Mouse (Mus musculus) heart, adult 2 months (tissue): ENCODE data around the gene Foxp1. TPM values are rescaled to one million over a fixed set of nuclear protein-coding genes. Genes with fewer than 3 reads are reported as not detected.

ENCODE experiments used
- DNase-seq, 2 experiments: peaks; one replicate each; pipeline ENCODE4 v3.0.0; 2021
- H3K27ac ChIP-seq: fragments of 200-600 bp; 2 replicates; pipeline ENCODE4 v1.8.1; 2022
- H3K27me3 ChIP-seq: fragments of 200-500 bp; 2 replicates; pipeline ENCODE4 v1.6.1; 2012; ENCODE audit warnings: mild to moderate bottlenecking, low read length, inconsistent platforms, mixed read lengths; ENCODE audit not compliant: control insufficient read depth, insufficient read depth
- H3K36me3 ChIP-seq: fragments of 200-500 bp; 2 replicates; pipeline ENCODE4 v1.6.1; 2012; ENCODE audit warnings: low read length, inconsistent platforms; ENCODE audit not compliant: control insufficient read depth, insufficient read depth
- H3K4me1 ChIP-seq: fragments of 200-500 bp; 2 replicates; pipeline ENCODE4 v1.6.1; 2011; ENCODE audit warnings: low read length; ENCODE audit not compliant: control insufficient read depth, insufficient read depth
- H3K4me3 ChIP-seq: fragments of 200-600 bp; 2 replicates; pipeline ENCODE4 v1.8.1; 2022
- H3K79me2 ChIP-seq: fragments of 200-500 bp; replicated peaks from 2 replicates; pipeline ENCODE4 v1.6.1; 2012; ENCODE audit warnings: mild to moderate bottlenecking, inconsistent platforms, low read length, moderate library complexity, mixed read lengths; ENCODE audit not compliant: control insufficient read depth, insufficient read depth
- H3K9ac ChIP-seq: fragments of 200-500 bp; 2 replicates; pipeline ENCODE4 v1.6.1; 2012; ENCODE audit warnings: low read depth, mild to moderate bottlenecking, control low read depth, inconsistent platforms, low read length, mixed read lengths
- CTCF ChIP-seq: fragments of 200-600 bp; IDR thresholded peaks from 2 replicates; pipeline ENCODE4 v1.8.1; 2022; ENCODE audit warnings: antibody characterized with exemption, mild to moderate bottlenecking, moderate library complexity
- EP300 ChIP-seq: fragments of 200-500 bp; IDR thresholded peaks from 2 replicates; pipeline ENCODE4 v1.6.1; 2011; ENCODE audit warnings: low read depth, low read length, control low read depth; ENCODE audit not compliant: insufficient read depth
- POLR2A ChIP-seq: fragments of 200-500 bp; IDR thresholded peaks from 2 replicates; pipeline ENCODE4 v1.6.1; 2011; ENCODE audit warnings: mild to moderate bottlenecking, low read depth, low read length, control low read depth; ENCODE audit not compliant: insufficient read depth
- WGBS: fragments of 180-500 bp; shearing (Covaris S2); methylation state at CpG from one replicate; pipeline ENCODE4 v1.1.7; 2018; 5-methylcytosine and 5-hydroxymethylcytosine counted together
- intact Hi-C: fragments of 180-260 bp; cut with DNase I; formaldehyde crosslinking; loops from one replicate; pipeline ENCODE4 v1.15.1; 2025
- polyA plus RNA-seq: library from polyadenylated mRNA; depleted of rRNA; stranded (reverse); fragments of >200 nt; gene quantifications from 2 replicates; pipeline ENCODE4 v1.2.3, GENCODE M21; 2012
- total RNA-seq, 2 experiments: library from RNA; stranded (reverse); gene quantifications; 2 replicates each; pipeline ENCODE4 v1.2.3; 2021

The Foxp1 gene
- total and polyA plus RNA-seq, 3 experiments: 22.9 to 31.6 (median 26.4) TPM

GRCm38 (mm10) chr6:99001637-99002036 is 520.9 kb downstream of the Foxp1 start:
- DNase-seq: no peak
- Histone ChIP-seq H3K27ac (no peak overlapping the region), H3K4me1 (no peaks in the 10 kb centered on the region; the same call in 1 of the 2 replicates), H3K4me3 (no peak overlapping the region), H3K9ac (no peak overlapping the region), H3K27me3 (no peaks in the 10 kb centered on the region), H3K79me2 (no peaks in the 10 kb centered on the region; the same call in 1 of the 2 replicates), H3K36me3 (peaks cover 6% of the 10 kb centered on the region)
- no peak for TF ChIP-seq EP300
- TF ChIP-seq CTCF: no peak
- no peak for TF ChIP-seq POLR2A
- intact Hi-C loops: no loop called here
- WGBS: 90% methylated on average over 9 of the region's 9 CpGs

- Histone ChIP-seq H3K9ac (no peak overlapping the region), H3K4me3 (no peak overlapping the region), H3K36me3 (peaks cover 12% of the 10 kb centered on the region), H3K4me1 (peaks cover 8% of the 10 kb centered on the region), H3K79me2 (no peaks in the 10 kb centered on the region; the same call in 1 of the 2 replicates), H3K27me3 (no peaks in the 10 kb centered on the region), H3K27ac (no peak overlapping the region)
- no peak for TF ChIP-seq EP300
- TF ChIP-seq POLR2A: no peak
- no peak for TF ChIP-seq CTCF
- 82% methylated on average over 35 of the region's 35 CpGs for WGBS
- DNase-seq: no peak
- intact Hi-C loops: no loop called here
These were observed 523.3 kb downstream of the Foxp1 start for GRCm38 (mm10) chr6:98998971-98999932.

GRCm38 (mm10) chr6:98997742-98998141 is 524.8 kb downstream of the Foxp1 start:
- Histone ChIP-seq H3K36me3 (peaks cover 16% of the 10 kb centered on the region), H3K4me1 (peaks cover 12% of the 10 kb centered on the region), H3K9ac (no peak overlapping the region), H3K27me3 (no peaks in the 10 kb centered on the region), H3K79me2 (no peaks in the 10 kb centered on the region; the same call in 1 of the 2 replicates), H3K4me3 (no peak overlapping the region), H3K27ac (peak overlapping the region; percentile 7)
- TF ChIP-seq CTCF (no peak), POLR2A (no peak), EP300 (no peak)
- 57% methylated on average over 9 of the region's 9 CpGs for WGBS
- DNase-seq: peak in 1 of 2 experiments; percentile 54
- intact Hi-C loops: no loop called here

- Histone ChIP-seq H3K27ac (no peak overlapping the region), H3K36me3 (peaks cover 20% of the 10 kb centered on the region), H3K4me1 (peaks cover 14% of the 10 kb centered on the region), H3K27me3 (no peaks in the 10 kb centered on the region), H3K4me3 (no peak overlapping the region), H3K9ac (no peak overlapping the region), H3K79me2 (no peaks in the 10 kb centered on the region; the same call in 1 of the 2 replicates)
- intact Hi-C loops: no loop called here
- no peak for DNase-seq
- WGBS: 95% methylated on average over 2 of the region's 2 CpGs
- TF ChIP-seq POLR2A (no peak), EP300 (no peak), CTCF (no peak)
These were observed 525.7 kb downstream of the Foxp1 start for GRCm38 (mm10) chr6:98996822-98997221.

GRCm38 (mm10) chr6:98996346-98996745 is 526.2 kb downstream of the Foxp1 start:
- peaks cover 15% of the 10 kb centered on the region for H3K4me1 ChIP-seq
- intact Hi-C loops: no loop called here
- no peak overlapping the region for H3K27ac ChIP-seq
- DNase-seq: no peak
- no peaks in the 10 kb centered on the region for H3K27me3 ChIP-seq
- H3K79me2 ChIP-seq: no peaks in the 10 kb centered on the region
- peaks cover 20% of the 10 kb centered on the region for H3K36me3 ChIP-seq
- H3K9ac ChIP-seq: no peak overlapping the region
- TF ChIP-seq EP300: no peak
- no peak for TF ChIP-seq POLR2A
- no peak for TF ChIP-seq CTCF
- no peak overlapping the region for H3K4me3 ChIP-seq
- 74% methylated on average over 1 of the region's 1 CpGs for WGBS

GRCm38 (mm10) chr6:98995681-98996080 is 526.8 kb downstream of the Foxp1 start:
- no peak overlapping the region for H3K4me3 ChIP-seq
- peaks cover 15% of the 10 kb centered on the region for H3K4me1 ChIP-seq
- 73% methylated on average over 4 of the region's 4 CpGs for WGBS
- H3K9ac ChIP-seq: no peak overlapping the region
- no peak overlapping the region for H3K27ac ChIP-seq
- peaks cover 18% of the 10 kb centered on the region for H3K36me3 ChIP-seq
- intact Hi-C loops: no loop called here
- no peaks in the 10 kb centered on the region for H3K27me3 ChIP-seq
- TF ChIP-seq POLR2A: no peak
- H3K79me2 ChIP-seq: no peaks in the 10 kb centered on the region
- no peak for DNase-seq
